Mouse (Mus musculus) frontal cortex, adult 2 months (tissue): ENCODE measurements around the gene BC048679. TPM values are rescaled to one million over a fixed set of nuclear protein-coding genes. Genes with fewer than 3 reads are reported as not detected.
"Not testable (repeated sequence)": the region's sequence is repeated elsewhere in the genome, so short reads cannot be mapped to it uniquely, and the experiment has no call there.

ENCODE experiments used
- DNase-seq, 2 experiments: peaks; one replicate each; pipeline ENCODE4 v3.0.0; 2022; ENCODE audit warnings: low spot score in 1 of 2; ENCODE audit errors: extremely low spot score in 1 of 2
- polyA plus RNA-seq: library from polyadenylated mRNA; depleted of rRNA; stranded (reverse); fragments of >200 nt; gene quantifications from 2 replicates; pipeline ENCODE4 v1.2.3, GENCODE M21; 2012; rRNA removed

Gene BC048679
- polyA plus RNA-seq, 1 experiment, result not detected

DNA sequence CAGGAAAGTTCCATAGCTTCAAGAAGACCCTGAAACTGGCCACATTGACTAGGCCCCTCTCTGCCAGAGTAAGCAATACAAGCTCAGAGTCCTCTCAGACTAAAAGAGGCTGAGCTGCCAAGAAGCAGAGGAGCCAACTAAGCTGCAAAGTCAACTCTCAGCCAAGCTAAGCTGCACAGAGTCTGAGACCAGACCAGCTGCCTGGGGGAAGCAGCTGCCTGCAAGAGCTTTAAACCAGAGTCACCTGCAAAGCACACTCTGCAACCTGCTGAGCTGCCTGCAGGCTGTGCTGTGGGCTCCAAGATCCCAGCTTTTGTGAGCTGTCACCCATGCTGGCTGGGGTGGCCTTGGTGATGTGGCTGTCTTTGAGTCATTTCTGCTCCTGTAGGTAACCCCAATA is 19.8 kb downstream of the BC048679 start:
- not testable (repeated sequence) for DNase-seq

DNA sequence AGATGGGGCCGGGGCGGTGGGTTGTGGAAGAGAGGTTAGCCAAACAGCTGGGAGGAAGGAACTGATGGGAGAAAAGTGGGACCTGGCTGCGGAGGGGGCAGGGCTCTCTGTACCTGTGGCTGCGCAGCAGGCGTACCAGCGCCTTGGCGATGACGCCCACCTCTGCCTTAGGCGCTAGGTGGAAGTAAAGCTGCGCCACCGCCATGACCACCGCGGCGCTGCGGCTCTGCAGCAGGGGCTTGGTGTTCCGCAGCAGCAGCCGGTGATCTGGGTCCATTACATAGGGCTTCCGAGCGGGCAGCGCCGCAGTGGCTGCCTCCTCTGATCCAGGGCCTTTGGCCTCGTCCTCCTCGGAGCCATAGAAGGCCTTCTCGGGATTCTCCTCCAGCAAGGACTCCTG is 21.2 kb downstream of the BC048679 start:
- DNase-seq, result no peak

DNA sequence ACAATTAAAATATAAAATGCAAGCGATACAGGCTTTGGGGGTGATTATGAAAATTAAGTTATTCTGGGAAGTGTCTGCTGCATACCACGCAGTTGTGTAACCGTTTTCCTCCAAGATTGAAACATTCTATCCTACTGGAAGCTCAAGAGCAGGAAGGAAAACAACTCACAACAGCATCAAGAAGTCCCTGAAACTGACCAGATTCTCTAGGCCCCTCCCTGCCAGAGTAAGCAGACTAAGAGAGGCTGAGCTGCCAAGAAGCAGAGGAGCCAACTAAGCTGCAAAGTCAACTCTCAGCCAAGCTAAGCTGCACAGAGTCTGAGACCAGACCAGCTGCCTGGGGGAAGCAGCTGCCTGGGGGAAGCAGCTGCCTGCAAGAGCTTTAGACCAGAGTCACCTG is 22.9 kb downstream of the BC048679 start:
- peak; percentile 65 to 72 for DNase-seq

DNA sequence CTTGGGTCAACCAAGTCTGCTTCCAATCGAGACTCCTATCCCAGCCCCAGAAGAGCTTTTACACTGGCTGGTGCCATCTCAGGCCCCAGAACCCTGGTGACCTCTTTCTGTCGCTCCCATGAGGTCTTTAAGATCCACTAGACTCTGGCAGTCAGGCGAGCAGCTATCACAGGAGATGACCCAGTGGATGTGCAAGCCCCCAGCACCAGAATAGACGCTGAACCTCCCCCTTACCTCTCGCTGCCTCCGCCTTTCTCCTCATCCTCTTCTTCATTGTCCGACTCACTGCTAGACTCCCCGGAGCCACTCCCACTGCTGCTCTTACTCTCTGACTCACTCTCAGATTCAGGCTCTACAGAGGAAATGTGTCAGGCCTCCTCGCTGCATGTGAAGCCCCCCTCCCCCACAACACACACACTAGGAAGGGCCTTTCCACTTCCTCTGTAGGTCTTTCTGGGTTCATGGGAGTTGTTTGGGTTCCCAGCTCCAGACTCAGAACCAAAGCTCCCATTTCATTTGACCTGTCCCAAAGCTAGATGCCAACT is 33.1 kb downstream of the BC048679 start:
- DNase-seq, result peak in 1 of 2 experiments; percentile 53

DNA sequence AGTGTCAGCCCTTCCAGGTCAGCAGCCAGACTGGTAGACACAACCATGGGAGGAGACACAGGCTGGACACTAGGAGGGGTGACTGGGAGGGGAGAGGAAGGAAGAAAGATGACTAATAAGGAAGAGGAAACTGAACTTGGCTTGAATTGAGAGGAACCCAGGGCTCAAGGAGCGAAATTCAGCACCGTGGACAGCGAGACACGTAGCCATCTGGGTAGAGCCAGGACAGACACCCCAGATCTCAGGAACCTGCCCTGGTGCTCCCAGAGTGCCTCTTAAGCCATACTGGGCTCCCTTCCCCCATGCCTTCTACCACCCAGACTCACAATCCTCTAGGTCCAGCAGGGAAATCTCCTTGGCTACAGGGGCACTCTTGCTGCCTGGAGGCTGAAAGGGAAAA is 34.0 kb downstream of the BC048679 start:
- DNase-seq, result no peak

DNA sequence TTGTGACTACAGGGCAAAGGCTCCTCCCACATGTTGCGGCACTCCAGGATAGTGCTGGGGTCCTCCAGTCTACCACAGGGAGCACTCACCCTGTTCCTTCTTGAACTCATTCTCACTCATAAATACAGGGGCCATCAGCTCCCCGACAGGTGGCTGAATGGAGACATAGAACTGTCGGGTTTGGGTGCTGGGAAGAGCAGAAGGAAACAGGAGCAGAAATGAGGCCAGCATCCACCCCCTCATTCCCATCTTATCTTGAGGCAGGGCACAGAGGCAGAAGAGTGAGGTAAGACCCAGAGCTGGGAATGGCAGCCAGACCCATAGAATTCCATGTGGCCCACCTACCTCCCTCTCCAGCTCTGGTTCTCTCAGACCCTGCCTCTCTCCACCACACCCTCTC is 35.3 kb downstream of the BC048679 start:
- DNase-seq, result peak in 1 of 2 experiments; percentile 38

DNA sequence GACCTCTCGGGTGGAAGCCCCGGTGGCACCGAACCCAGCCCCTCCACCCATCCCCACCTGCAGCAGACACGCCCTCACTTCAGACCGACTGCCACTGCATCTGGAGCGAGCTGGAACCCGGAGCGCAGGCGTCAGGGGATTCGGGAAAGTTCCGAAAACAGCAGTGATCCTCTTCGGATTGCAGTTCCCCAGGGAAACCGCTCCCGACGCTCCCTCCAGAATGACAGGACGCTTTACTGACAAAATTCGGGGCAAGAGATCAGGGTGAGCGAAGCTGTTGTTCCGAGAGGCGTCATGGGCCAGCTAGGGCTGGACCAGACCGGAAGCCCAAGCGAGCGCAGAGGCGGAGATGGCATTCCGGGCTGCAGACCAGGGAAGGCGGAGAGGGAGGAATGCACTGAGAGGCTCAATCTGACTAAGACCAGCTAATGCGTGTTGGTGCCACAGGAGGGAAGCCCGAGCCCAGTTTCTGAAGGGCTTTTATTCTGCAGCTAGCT is 42.9 kb downstream of the BC048679 start, which contains the start of gene Cpeb1:
Cpeb1 (minus strand) TSS at position 311 of the 497 bp plus-strand sequence.
- DNase-seq, result peak; percentile 47 to 84

DNA sequence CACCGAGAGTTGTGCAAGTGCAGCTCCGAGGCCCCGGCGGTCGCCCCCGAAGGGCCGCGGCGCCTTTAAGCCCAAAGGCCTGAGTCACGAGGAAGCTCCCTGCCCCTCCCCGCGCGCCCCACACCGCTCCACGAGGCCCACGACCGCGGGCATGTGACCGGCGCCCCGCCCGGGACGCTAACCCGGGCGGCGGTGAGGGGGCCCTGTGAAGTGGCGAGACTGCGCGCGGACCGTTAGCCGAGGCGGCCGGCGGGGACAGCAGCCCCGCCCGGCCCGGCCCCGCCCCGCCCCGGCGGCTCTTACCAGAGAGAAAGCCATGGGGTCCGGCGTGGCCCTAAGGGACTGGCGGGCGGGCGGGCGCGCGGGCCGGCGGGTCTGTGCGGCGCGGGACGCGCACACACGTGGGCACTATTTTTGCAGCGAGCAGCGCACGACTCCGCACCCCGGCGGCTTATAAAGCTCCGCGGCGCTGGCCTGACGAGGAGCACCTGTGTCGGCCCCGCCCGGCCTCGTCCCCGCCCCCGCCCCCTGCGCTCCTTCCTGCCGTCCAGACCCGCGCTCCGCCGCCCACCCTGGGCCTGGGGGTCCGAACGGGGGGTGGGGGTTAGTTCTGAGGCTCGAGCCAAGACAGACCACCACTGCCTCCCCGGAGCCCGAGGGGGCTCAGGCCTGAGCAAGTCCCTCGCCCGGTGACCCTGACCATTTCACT is 43.6 kb downstream of the BC048679 start:
- DNase-seq, result peak in 1 of 2 experiments; percentile 68

DNA sequence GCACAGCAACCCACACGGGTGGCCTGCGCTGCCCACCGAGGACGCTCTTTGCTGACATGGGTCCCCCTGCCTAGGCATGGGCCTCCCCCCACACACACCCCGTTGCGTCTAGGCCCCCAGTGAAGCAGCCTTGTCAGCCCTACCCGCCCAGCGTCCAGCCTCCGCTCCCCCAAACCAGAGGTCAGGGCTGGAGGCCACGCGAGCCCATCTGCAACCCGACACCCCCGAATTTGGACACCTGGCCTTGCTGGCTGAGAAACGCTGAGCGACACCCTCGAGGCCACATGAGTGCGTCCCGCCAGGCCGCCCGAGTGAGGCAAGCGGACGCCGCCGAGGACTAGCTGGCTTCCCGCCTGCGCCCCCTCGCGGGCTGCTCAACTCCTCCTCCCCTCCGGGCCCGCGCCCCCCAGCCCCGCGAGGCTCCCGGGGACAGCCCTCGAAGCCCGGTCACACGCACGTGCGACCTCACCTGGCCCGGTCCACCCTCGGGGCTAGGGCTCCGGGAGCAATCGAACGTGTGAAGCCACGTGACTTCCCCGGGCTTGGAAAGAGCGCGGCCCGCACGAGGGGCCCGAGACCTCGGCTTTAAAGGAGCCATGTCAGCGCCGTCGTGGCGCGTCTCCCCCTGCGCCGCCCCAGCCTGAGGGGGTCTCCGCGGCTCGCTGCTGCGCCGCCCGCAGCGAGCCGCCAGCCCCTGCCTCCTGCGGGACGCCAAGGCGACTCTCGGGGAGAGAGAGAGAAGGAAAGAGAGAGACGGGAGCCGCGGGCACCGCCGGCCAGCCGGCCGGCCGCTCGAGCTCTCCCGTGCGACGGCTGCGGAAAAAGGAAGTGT is 44.4 kb downstream of the BC048679 start:
- peak in 1 of 2 experiments; percentile 40 for DNase-seq

DNA sequence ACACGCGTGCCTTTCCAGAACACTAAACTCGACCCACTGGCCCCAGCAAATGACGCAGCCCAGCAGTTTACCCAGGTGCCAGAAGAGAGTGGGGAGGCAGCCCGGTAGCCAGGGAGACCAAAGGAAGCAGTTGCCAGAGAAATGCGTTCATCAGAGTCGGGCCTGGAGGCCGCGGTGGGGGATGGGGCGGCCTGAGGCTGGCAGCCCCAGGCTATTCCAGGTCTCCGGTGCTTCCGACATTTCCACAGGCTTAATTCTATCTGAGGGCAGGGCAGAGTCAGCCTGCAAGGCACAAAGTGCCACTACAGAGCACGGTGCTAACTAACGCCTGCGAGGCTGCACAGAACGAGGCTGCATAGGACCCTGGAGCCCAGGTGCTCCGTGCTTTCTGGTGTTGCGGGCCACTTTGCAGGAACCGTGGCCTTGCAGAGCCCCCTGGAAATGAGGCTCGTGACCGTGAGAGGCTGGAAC is 45.1 kb downstream of the BC048679 start:
- peak in 1 of 2 experiments; percentile 36 for DNase-seq

Other genes with a start within 250 kb of the BC048679 start
- 733 and 938 TPM in 2 replicates for gene Rps17, start 153.0 kb downstream of the BC048679 start, polyA plus RNA-seq
- 111 and 134 TPM in 2 replicates for gene Cpeb1, start 42.8 kb downstream of the BC048679 start, polyA plus RNA-seq
- gene Ap3b2, start 4.4 kb downstream of the BC048679 start, polyA plus RNA-seq, result 163 and 175 TPM in 2 replicates
- gene Fsd2, start 68.7 kb upstream of the BC048679 start, polyA plus RNA-seq, result 0.22 and 0.25 TPM in 2 replicates
- 21.4 and 24.2 TPM in 2 replicates for gene Whamm, start 73.0 kb upstream of the BC048679 start, polyA plus RNA-seq
- 48.1 and 53.0 TPM in 2 replicates for gene Homer2, start 209.2 kb upstream of the BC048679 start, polyA plus RNA-seq